Comparison of ENCODE assay signal across 9 mouse cellular contexts in genomic region chr9:64339361-64339760, GRCm38 (mm10). TPM values are rescaled to one million over a fixed set of nuclear protein-coding genes. Genes with fewer than 3 reads are reported as not detected.
DNase-seq lines count a peak whose midpoint lies in the region; ATAC-seq lines count a peak whose summit lies in the region.
"Had no signal": no experiment of that assay in that cellular context is flagged by ENCODE, and none has a peak within 500 bp of the region (broad histone marks: within the 10 kb centered on the region; RNA-seq: fewer than 3 reads in every experiment).

No protein-coding gene starts in this region.

- H3K27ac ChIP-seq in heart, embryonic 14.5 days (replicated peaks in 1 of 2; ENCODE audit: control insufficient read depth in 1 of 2, insufficient read depth in 1 of 2, low read depth in 2 of 2, low read length in 2 of 2): peak overlapping the region in 1 of 2 experiments; percentile 99; a peak in 2 of 4 replicates
- peak overlapping the region; percentile 98; the same call in 1 of the 2 replicates for H3K27ac ChIP-seq in hindbrain, embryonic 15.5 days (replicated peaks)
- H3K27ac ChIP-seq in midbrain, embryonic 15.5 days: peak overlapping the region; percentile 98

- H3K4me3 ChIP-seq in heart, embryonic 14.5 days (ENCODE audit: control insufficient read depth in 1 of 2, insufficient read depth in 1 of 2, low read depth in 1 of 2, low read length in 2 of 2): peak overlapping the region in 1 of 2 experiments; percentile 79; a peak in 1 of 4 replicates
- H3K4me3 ChIP-seq in hindbrain, embryonic 15.5 days: no peak overlapping the region
- no peak overlapping the region for H3K4me3 ChIP-seq in midbrain, embryonic 15.5 days

- peaks cover 34% of the 10 kb centered on the region for H3K36me3 ChIP-seq in heart, embryonic 14.5 days (ENCODE audit: control insufficient read depth, insufficient read depth, low read length)
- peaks cover 9% of the 10 kb centered on the region for H3K36me3 ChIP-seq in hindbrain, embryonic 15.5 days
- H3K36me3 ChIP-seq in midbrain, embryonic 15.5 days (replicated peaks): 0 out of 2 replicates have a peak, but pooled peaks cover 3% of the 10 kb centered on the region

- 34% methylated on average over 8 of the region's 8 CpGs for WGBS in heart, embryonic 14.5 days
- WGBS in hindbrain, embryonic 15.5 days: 20% methylated on average over 8 of the region's 8 CpGs
- WGBS in midbrain, embryonic 15.5 days: 21% methylated on average over 8 of the region's 8 CpGs

- no peak for DNase-seq in heart, postnatal 4 days
- peak; percentile 18 for DNase-seq in brain, adult 2 months (ENCODE audit: low read depth, low spot score)
- DNase-seq in urinary bladder, postnatal 36 days (ENCODE audit: low spot score in 2 of 2): no peak
- no peak for DNase-seq in T-cell, adult 2 months (ENCODE audit: low spot score)
- no peak for DNase-seq in right cerebral cortex, postnatal 25 days

- H3K4me1 ChIP-seq in heart, embryonic 14.5 days (ENCODE audit: control insufficient read depth in 2 of 2, insufficient read depth in 2 of 2, low read length in 2 of 2): peaks cover 0 to 9% of the 10 kb centered on the region in 2 experiments; a peak in 2 of 4 replicates
- H3K4me1 ChIP-seq in hindbrain, embryonic 15.5 days (replicated peaks): peaks cover 18% of the 10 kb centered on the region
- peaks cover 29% of the 10 kb centered on the region for H3K4me1 ChIP-seq in midbrain, embryonic 15.5 days

- no peaks in the 10 kb centered on the region for H3K9me3 ChIP-seq in heart, embryonic 14.5 days (ENCODE audit: control insufficient read depth, low read length)
- H3K9me3 ChIP-seq in hindbrain, embryonic 15.5 days: no peaks in the 10 kb centered on the region
- no peaks in the 10 kb centered on the region for H3K9me3 ChIP-seq in midbrain, embryonic 15.5 days

- no peak for ATAC-seq in heart, embryonic 14.5 days (ENCODE audit: insufficient number of reproducible peaks, insufficient read depth, low FRiP score, low read depth)
- ATAC-seq in hindbrain, embryonic 15.5 days (ENCODE audit: low FRiP score, low read depth): no peak
- ATAC-seq in midbrain, embryonic 15.5 days (replicated peaks): no peak
- ATAC-seq: Patski had no signal

- H3K9ac ChIP-seq in heart, embryonic 14.5 days (ENCODE audit: low read length): peak overlapping the region; percentile 99; the same call in 1 of the 2 replicates
- no peak overlapping the region for H3K9ac ChIP-seq in hindbrain, embryonic 15.5 days
- no peak overlapping the region for H3K9ac ChIP-seq in midbrain, embryonic 15.5 days

- H3K27me3 ChIP-seq in heart, embryonic 14.5 days (ENCODE audit: control insufficient read depth, insufficient read depth, low read length): no peaks in the 10 kb centered on the region
- no peaks in the 10 kb centered on the region for H3K27me3 ChIP-seq in hindbrain, embryonic 15.5 days
- H3K27me3 ChIP-seq in midbrain, embryonic 15.5 days (replicated peaks): no peaks in the 10 kb centered on the region
- H3K27me3 ChIP-seq: Patski had no signal

- peak overlapping the region; percentile 86 for H3K4me2 ChIP-seq in heart, embryonic 14.5 days (ENCODE audit: low read length)
- H3K4me2 ChIP-seq in hindbrain, embryonic 15.5 days: peak overlapping the region; percentile 81
- peak overlapping the region; percentile 83 for H3K4me2 ChIP-seq in midbrain, embryonic 15.5 days

RNA-seq across cellular contexts. Expression of gene Dis3l, which starts 1.7 kb away (rescaled TPM):
- 19.3 and 20.1 TPM in 2 replicates for polyA plus RNA-seq in heart, embryonic 14.5 days (2014; fragmentation: Nextera tagmentation; extraction: Ambion mirVana)
- 10 to 100 TPM; 21.6 to 22.1 TPM for total RNA-seq in heart, postnatal 4 days (2021)
- polyA plus RNA-seq in hindbrain, embryonic 15.5 days (2015; fragmentation: Nextera tagmentation; extraction: Ambion mirVana): 20.9 and 24.2 TPM in 2 replicates
- polyA plus RNA-seq in midbrain, embryonic 15.5 days (2015; fragmentation: Nextera tagmentation; extraction: Ambion mirVana): 22.8 and 25.5 TPM in 2 replicates

RNA-seq across cellular contexts. Expression of gene Megf11, which starts 46.1 kb away (rescaled TPM):
- 0.70 and 0.92 TPM in 2 replicates for polyA plus RNA-seq in heart, embryonic 14.5 days (2014; fragmentation: Nextera tagmentation; extraction: Ambion mirVana)
- 1 to 10 TPM; 1.0 to 1.7 TPM for total RNA-seq in heart, postnatal 4 days (2021)
- 15.5 and 16.3 TPM in 2 replicates for polyA plus RNA-seq in hindbrain, embryonic 15.5 days (2015; fragmentation: Nextera tagmentation; extraction: Ambion mirVana)
- polyA plus RNA-seq in midbrain, embryonic 15.5 days (2015; fragmentation: Nextera tagmentation; extraction: Ambion mirVana): 20.2 and 22.4 TPM in 2 replicates

RNA-seq across cellular contexts. Expression of gene Tipin, which starts 58.0 kb away (rescaled TPM):
- polyA plus RNA-seq in heart, embryonic 14.5 days (2014; fragmentation: Nextera tagmentation; extraction: Ambion mirVana): 117 and 119 TPM in 2 replicates
- total RNA-seq in heart, postnatal 4 days (2021): 10 to 100 TPM; 43.5 to 56.8 TPM
- polyA plus RNA-seq in hindbrain, embryonic 15.5 days (2015; fragmentation: Nextera tagmentation; extraction: Ambion mirVana): 82.3 and 84.9 TPM in 2 replicates
- polyA plus RNA-seq in midbrain, embryonic 15.5 days (2015; fragmentation: Nextera tagmentation; extraction: Ambion mirVana): 57.0 and 67.9 TPM in 2 replicates
